Mouse (Mus musculus): ENCODE data around the gene Ext2.

- TF ChIP-seq GATA1 (IDR thresholded peaks at IDR 0.05; ENCODE audit: borderline replicate concordance, low read length) (no peak), FLI1 (IDR thresholded peaks at IDR 0.05; ENCODE audit: low read length) (no peak)
Observed at GRCm38 (mm10) chr2:93863229-93863628, 40.9 kb upstream of the Ext2 start.

Data from megakaryocyte, embryonic 14.5 days (primary cell).